Mouse (Mus musculus) lung, postnatal 0 days (tissue): Measurements from ENCODE around the gene Ubap2l. TPM values are rescaled to one million over a fixed set of nuclear protein-coding genes. Genes with fewer than 3 reads are reported as not detected.

Experiments used
- ATAC-seq: fragments of 200-750 bp; cut with Nextera tagmentation; 2 replicates; pipeline ENCODE4 v1.8.0; 2017; ENCODE audit warnings: moderate library complexity
- DNase-seq: peaks from one replicate; pipeline ENCODE4 v3.0.0-alpha.2; 2016; ENCODE audit warnings: low spot score
- H3K27ac ChIP-seq: fragments of 300-500 bp; sonication (generic); 2 replicates; pipeline ENCODE4 v1.5.1; 2014; ENCODE audit warnings: antibody characterized with exemption, mild to moderate bottlenecking, low read length, mixed read lengths
- H3K27me3 ChIP-seq: fragments of 300-500 bp; sonication (generic); replicated peaks from 2 replicates; pipeline ENCODE4 v1.6.1; 2014; ENCODE audit warnings: low read length, mixed read lengths; ENCODE audit not compliant: insufficient read depth
- H3K36me3 ChIP-seq: fragments of 300-500 bp; sonication (generic); 2 replicates; pipeline ENCODE4 v1.6.1; 2014; ENCODE audit warnings: low read length, mixed read lengths; ENCODE audit not compliant: insufficient read depth
- H3K4me1 ChIP-seq: fragments of 300-500 bp; sonication (generic); 2 replicates; pipeline ENCODE4 v1.6.1; 2014; ENCODE audit warnings: antibody characterized with exemption, low read depth, low read length, mixed read lengths; ENCODE audit not compliant: insufficient read depth
- H3K4me2 ChIP-seq: fragments of 300-500 bp; sonication (generic); replicated peaks from 2 replicates; pipeline ENCODE4 v1.6.1; 2014; ENCODE audit warnings: low read depth, mild to moderate bottlenecking, low read length, moderate library complexity, mixed read lengths
- H3K4me3 ChIP-seq: fragments of 300-500 bp; sonication (generic); 2 replicates; pipeline ENCODE4 v1.5.1; 2014; ENCODE audit warnings: low read depth, low read length
- H3K9ac ChIP-seq: fragments of 300-500 bp; sonication (generic); replicated peaks from 2 replicates; pipeline ENCODE4 v1.6.1; 2014; ENCODE audit warnings: low read depth, mild to moderate bottlenecking
- H3K9me3 ChIP-seq: fragments of 300-500 bp; sonication (generic); 2 replicates; pipeline ENCODE4 v1.6.1; 2016; ENCODE audit warnings: low read length, mixed read lengths
- CTCF ChIP-seq: IDR thresholded peaks from 2 replicates; pipeline ENCODE4 v1.5.1; 2016; ENCODE audit warnings: antibody characterized with exemption, mild to moderate bottlenecking
- EP300 ChIP-seq: IDR thresholded peaks from 2 replicates; pipeline ENCODE4 v1.6.1; 2016; ENCODE audit warnings: antibody characterized with exemption, mild to moderate bottlenecking, control low read depth
- WGBS: fragments of 180-500 bp; shearing (Covaris S2); extraction: QIAGEN DNeasy Blood & Tissue Kit; methylation state at CpG from one replicate; pipeline ENCODE4 v1.1.7; 2014; 5-methylcytosine and 5-hydroxymethylcytosine counted together
- polyA plus RNA-seq: library from polyadenylated mRNA; unstranded; fragments of >200 nt; fragmentation: Nextera tagmentation; extraction: Ambion mirVana; gene quantifications from 2 replicates; pipeline ENCODE4 v1.2.1, GENCODE M21; 2015

Gene Ubap2l
- polyA plus RNA-seq, 1 experiment from 2014 or later: 101 TPM

GRCm38 (mm10) chr3:90081365-90082240 is 29.2 kb upstream of the Ubap2l start:
- peak; percentile 2; the same call in 1 of the 2 replicates for ATAC-seq
- H3K4me2 ChIP-seq: peak overlapping the region; percentile 63
- peak overlapping the region; percentile 93 for H3K4me3 ChIP-seq
- H3K27ac ChIP-seq: peak overlapping the region; percentile 87
- no peaks in the 10 kb centered on the region for H3K36me3 ChIP-seq
- TF ChIP-seq EP300 (no peak; the same call in 1 of the 2 replicates), CTCF (peak; percentile 47)
- H3K9me3 ChIP-seq: no peaks in the 10 kb centered on the region
- peaks cover 46% of the 10 kb centered on the region for H3K4me1 ChIP-seq
- WGBS: 46% methylated on average over 5 of the region's 5 CpGs
- H3K9ac ChIP-seq: no peak overlapping the region; the same call in 1 of the 2 replicates
- DNase-seq: peak; percentile 85
- H3K27me3 ChIP-seq: no peaks in the 10 kb centered on the region

- WGBS: 0% methylated on average over 6 of the region's 6 CpGs
- Histone ChIP-seq H3K27me3 (no peaks in the 10 kb centered on the region), H3K4me2 (peak overlapping the region; percentile 63), H3K4me3 (peak overlapping the region; percentile 93), H3K9ac (peak overlapping the region; percentile 88), H3K27ac (peak overlapping the region; percentile 99), H3K9me3 (no peaks in the 10 kb centered on the region), H3K4me1 (peaks cover 39% of the 10 kb centered on the region), H3K36me3 (no peaks in the 10 kb centered on the region)
- DNase-seq (no peak), ATAC-seq (no peak)
- TF ChIP-seq EP300 (no peak), CTCF (no peak)
These were observed 28.1 kb upstream of the Ubap2l start for GRCm38 (mm10) chr3:90080498-90080863.

GRCm38 (mm10) chr3:90079763-90080497 is 27.5 kb upstream of the Ubap2l start:
- peak overlapping the region; percentile 63 for H3K4me2 ChIP-seq
- no peaks in the 10 kb centered on the region for H3K27me3 ChIP-seq
- no peaks in the 10 kb centered on the region for H3K9me3 ChIP-seq
- TF ChIP-seq CTCF: 0 out of 2 replicates have a peak, but pooled peaks have one; percentile 9
- TF ChIP-seq EP300: peak; percentile 73
- H3K36me3 ChIP-seq: no peaks in the 10 kb centered on the region
- ATAC-seq (peak; percentile 68), DNase-seq (peak; percentile 94)
- WGBS: under 1% methylated on average over 47 of the region's 53 CpGs
- peak overlapping the region; percentile 99 for H3K27ac ChIP-seq
- peak overlapping the region; percentile 88 for H3K9ac ChIP-seq
- H3K4me3 ChIP-seq: peak overlapping the region; percentile 93
- peaks cover 35% of the 10 kb centered on the region for H3K4me1 ChIP-seq

GRCm38 (mm10) chr3:90079133-90079762 is 26.8 kb upstream of the Ubap2l start:
- H3K9ac ChIP-seq: peak overlapping the region; percentile 88
- peaks cover 28% of the 10 kb centered on the region for H3K4me1 ChIP-seq

DNA sequence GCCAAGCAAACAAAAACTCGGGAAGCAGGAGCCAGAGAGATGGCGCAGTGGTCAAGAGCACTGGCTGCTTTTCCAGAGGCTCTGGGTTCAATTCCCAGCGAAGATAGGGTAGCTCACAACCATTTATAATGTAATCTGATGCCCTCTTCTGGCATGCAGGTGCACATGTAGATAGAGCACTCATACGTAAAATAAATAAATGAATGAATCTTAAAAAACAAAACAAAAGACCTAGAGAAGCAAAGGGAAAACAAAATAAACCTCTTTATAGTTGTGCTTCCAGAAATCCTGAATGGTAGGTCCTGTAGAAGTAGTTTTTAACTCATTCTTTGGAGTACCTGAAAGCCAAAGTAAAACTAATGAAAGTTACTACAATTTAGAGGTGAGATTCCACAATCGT is 25.8 kb upstream of the Ubap2l start:
- Histone ChIP-seq H3K36me3 (no peaks in the 10 kb centered on the region), H3K4me2 (no peak overlapping the region), H3K27ac (no peak overlapping the region), H3K4me3 (no peak overlapping the region), H3K27me3 (no peaks in the 10 kb centered on the region), H3K9ac (no peak overlapping the region), H3K9me3 (no peaks in the 10 kb centered on the region), H3K4me1 (peaks cover 19% of the 10 kb centered on the region)
- TF ChIP-seq EP300 (no peak), CTCF (0 out of 2 replicates have a peak, but pooled peaks have one; percentile 3)
- DNase-seq: no peak
- ATAC-seq: no peak
- 38% methylated on average over 5 of the region's 5 CpGs for WGBS

More at GRCm38 (mm10) chr3:90079133-90079762, 26.8 kb upstream of the Ubap2l start:
- DNase-seq: peak; percentile 100
- Histone ChIP-seq H3K9me3 (no peaks in the 10 kb centered on the region), H3K36me3 (no peaks in the 10 kb centered on the region), H3K4me3 (peak overlapping the region; percentile 93), H3K4me2 (peak overlapping the region; percentile 63), H3K27ac (peak overlapping the region; percentile 99), H3K27me3 (no peaks in the 10 kb centered on the region)
- under 1% methylated on average over 30 of the region's 33 CpGs for WGBS
- ATAC-seq: peak; percentile 93
- TF ChIP-seq EP300 (no peak), CTCF (peak; percentile 38)
